Mouse (Mus musculus) left cerebral cortex, adult 2 months (tissue): ENCODE results near the gene Gm10447. TPM values are rescaled to one million over a fixed set of nuclear protein-coding genes. Genes with fewer than 3 reads are reported as not detected.
"Not testable (repeated sequence)": the region's sequence is repeated elsewhere in the genome, so short reads cannot be mapped to it uniquely, and the experiment has no call there.

ENCODE experiments used
- DNase-seq, 2 experiments: peaks; one replicate each; pipeline ENCODE4 v3.0.0; 2021 to 2022; ENCODE audit warnings: low spot score in 2 of 2, mixed read lengths in 1 of 2; ENCODE audit errors: extremely low spot score in 1 of 2
- H3K27ac ChIP-seq: fragments of 200-600 bp; 2 replicates; pipeline ENCODE4 v1.8.1; 2022
- H3K4me3 ChIP-seq: fragments of 200-600 bp; 2 replicates; pipeline ENCODE4 v1.8.1; 2022
- CTCF ChIP-seq: fragments of 200-600 bp; IDR thresholded peaks from 2 replicates; pipeline ENCODE4 v1.8.1; 2022; ENCODE audit warnings: antibody characterized with exemption, mild to moderate bottlenecking, moderate library complexity
- intact Hi-C: fragments of 180-260 bp; cut with DNase I; formaldehyde crosslinking; loops from one replicate; pipeline ENCODE4 v1.15.1; 2025
- total RNA-seq, 2 experiments: library from RNA; stranded (reverse); gene quantifications; 2 replicates each; pipeline ENCODE4 v1.2.3; 2021

Gm10447 gene
- total RNA-seq, 2 experiments from 2014 or later = 0.33 to 0.34 TPM

DNA sequence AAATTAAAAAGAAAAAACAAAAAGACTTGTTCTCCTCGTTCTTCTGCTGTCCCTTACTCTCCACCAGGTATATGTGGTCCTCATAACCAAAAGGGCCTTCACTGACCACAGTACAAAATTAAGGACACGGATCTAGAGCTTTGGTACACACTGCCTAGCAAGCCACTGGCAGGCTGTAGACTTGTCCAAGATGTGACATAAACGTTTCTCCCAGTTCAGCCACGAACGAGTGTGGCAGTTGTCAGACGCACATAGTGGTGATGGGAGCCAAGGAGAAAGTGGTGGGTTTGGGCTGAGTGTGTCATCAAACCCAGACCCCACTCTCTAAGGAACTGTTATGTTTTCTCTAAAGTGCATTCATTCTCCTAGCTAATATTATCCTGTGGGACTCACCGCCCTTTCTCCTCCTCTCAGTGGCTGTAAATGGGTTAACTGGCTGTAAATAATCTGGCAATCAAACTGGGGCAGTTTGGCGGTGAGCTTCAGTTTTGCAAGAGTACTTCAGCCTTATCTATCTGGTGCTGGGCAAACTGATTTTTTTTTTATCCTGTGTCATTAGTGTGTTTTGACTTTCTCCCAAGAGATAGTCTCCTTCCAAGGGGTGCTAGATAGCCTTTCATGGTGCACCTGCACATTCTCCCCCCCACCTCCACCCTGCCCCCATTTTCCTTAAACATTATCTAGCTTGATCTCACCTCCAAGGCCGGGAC is 25.4 kb downstream of the Gm10447 start:
- intact Hi-C loops = loop anchor here (2.0 kb wide), 1 partner anchor 131 kb away; the partner anchor contains the start of gene Hspa4
- no peak for DNase-seq

DNA sequence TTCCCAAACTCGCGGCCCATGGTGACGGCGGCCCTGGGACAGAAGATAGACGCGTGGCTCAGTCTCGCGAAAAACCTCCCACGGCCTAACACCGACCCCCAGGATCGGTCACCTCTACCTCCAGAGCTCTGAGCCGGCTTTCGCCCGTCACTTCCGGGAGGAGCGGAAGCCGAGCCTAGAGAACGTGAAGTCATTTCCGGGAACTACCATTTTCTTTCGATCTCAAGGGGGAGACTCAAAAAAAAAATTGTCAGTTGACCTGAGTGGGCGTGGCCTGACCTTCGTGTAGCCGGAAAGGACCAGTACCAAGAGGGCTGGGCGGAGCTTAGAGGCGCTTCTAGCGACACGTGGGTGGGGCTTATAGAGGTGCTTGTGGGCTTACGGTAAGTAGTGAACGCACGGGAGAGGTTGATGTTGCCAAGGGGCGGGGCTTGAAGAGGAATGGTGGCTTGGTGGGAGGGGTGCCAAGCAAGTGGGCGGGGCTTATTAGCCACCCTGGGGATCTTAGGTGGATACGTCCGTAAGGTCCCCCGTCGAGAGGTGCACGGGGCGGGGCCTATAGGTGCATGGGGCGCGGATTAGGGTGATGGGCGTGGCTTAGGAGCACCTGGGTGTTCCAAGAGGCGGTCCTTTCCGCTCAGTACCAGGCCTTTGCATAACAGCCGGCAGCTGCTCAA is 26.1 kb downstream of the Gm10447 start, which contains the start of the genes Uqcrq and Gdf9:
Gene Uqcrq (minus strand): TSS at position 162 of the 677 bp plus-strand sequence.
Gene Gdf9 (plus strand): TSS at position 354 of the 677 bp plus-strand sequence.
- DNase-seq = peak; percentile 95 to 98
- peak within 1 kb of the TSS; percentile 94 for H3K27ac ChIP-seq
- intact Hi-C loops = loop anchor here (2.0 kb wide), 1 partner anchor 130 kb away; the partner anchor contains the start of gene Hspa4
- TF ChIP-seq CTCF = no peak; the same call in 1 of the 2 replicates
- peak within 1 kb of the TSS; percentile 74 for H3K4me3 ChIP-seq

More for the DNA sequence above, 25.4 kb downstream of the Gm10447 start:
- no peak; the same call in 1 of the 2 replicates for TF ChIP-seq CTCF
- Histone ChIP-seq H3K4me3 (peak overlapping the region; percentile 74), H3K27ac (peak overlapping the region; percentile 94)

DNA sequence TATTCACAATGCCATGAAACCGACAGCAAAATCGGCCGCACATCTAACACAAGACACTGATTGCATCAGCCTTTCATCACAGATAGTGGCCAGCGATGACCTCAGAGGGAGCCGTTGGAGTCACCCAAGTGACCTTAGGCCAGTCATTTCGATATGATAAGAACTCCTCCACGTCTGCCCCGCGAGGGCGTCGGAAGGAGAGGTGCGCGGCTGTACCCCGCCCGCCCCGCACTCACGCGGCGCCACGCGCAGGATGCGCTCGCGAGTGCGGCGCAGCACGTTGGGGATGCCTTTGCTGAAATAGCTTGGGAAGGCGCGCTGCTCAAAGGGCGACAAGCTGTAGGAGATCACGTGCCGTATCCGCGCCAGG is 26.6 kb downstream of the Gm10447 start:
- peak overlapping the region; percentile 94 for H3K27ac ChIP-seq
- no peak for TF ChIP-seq CTCF
- H3K4me3 ChIP-seq = peak overlapping the region; percentile 74
- DNase-seq = no peak
- intact Hi-C loops = loop anchor here (2.0 kb wide), 1 partner anchor 129 kb away; the partner anchor contains the start of gene Hspa4

DNA sequence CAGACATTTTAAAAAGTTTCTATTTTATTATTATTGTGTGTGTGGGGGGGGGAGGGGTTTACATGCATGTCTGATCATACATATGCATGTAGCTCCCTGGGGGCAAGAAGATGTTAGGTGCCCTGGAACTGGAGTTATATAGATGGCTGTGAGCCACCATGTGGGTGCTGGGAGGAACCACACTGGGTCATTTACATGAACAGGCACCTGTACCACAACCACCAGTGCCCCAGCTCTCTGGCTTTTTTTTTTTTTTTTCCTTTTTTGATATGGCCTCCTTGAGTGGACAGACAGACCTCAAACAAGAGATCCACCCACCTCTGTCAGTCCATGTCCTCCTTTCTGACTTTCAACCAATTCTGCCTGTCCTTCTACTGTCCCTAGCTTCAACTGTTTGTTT is 27.7 kb downstream of the Gm10447 start:
- peak overlapping the region; percentile 74 for H3K4me3 ChIP-seq
- H3K27ac ChIP-seq = no peak overlapping the region
- DNase-seq = no peak
- intact Hi-C loops = no loop called here
- no peak for TF ChIP-seq CTCF

- no peak overlapping the region for H3K27ac ChIP-seq
- no peak overlapping the region for H3K4me3 ChIP-seq
- intact Hi-C loops = no loop called here
- no peak for DNase-seq
- no peak for TF ChIP-seq CTCF
These were observed 28.2 kb downstream of the Gm10447 start for GRCm38 (mm10) chr11:53428716-53429057.

- intact Hi-C loops = no loop called here
- DNase-seq = no peak
- Histone ChIP-seq H3K27ac (no peak overlapping the region), H3K4me3 (no peak overlapping the region)
- TF ChIP-seq CTCF = no peak
These were observed 28.8 kb downstream of the Gm10447 start for GRCm38 (mm10) chr11:53427993-53428715.

DNA sequence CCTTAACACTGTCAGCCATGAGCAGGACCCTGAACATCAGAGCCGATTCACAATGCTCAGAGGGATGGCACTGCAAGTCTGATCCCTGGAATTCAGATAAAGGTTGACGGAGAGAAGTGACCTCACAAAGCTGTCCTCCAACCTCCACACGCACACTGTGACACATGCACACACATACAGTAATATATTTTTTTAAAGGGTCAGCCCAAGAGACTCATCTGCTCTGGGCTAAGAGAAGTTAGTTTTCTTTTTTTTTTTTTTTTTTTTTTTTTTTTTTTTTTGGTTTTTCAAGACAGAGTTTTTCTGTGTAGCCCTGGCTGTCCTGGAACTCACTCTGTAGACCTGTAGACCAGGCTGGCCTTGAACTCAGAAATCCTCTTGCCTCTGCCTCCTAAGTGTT is 30.0 kb downstream of the Gm10447 start:
- H3K27ac ChIP-seq, H3K4me3 ChIP-seq, intact Hi-C loops, DNase-seq: not testable (repeated sequence)

DNA sequence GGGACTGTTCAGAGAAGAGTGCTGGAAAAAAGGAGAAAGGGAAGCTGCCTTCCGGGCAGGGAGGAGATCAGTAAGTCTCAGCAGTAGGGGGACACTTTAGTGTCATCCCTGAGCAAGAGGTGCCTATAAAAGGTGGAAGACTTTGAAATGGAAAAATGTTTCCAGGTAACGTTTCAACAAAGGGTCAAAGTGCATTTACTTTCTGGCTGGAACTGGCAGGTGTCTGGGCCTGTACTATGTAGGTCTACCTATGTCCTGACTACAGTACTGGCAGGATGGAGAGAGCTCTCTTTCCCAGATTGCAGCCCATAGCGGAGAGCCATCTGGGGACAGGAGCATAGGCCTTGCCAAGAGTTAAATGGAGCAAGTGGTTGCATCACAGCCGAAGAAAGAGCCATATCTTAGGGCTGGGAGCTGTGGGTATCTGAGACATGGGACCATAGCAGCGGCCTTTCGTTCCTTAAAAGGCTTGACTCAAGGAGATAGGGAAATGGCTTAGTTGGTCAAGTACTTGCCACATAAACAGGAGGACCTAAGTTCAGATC is 31.1 kb downstream of the Gm10447 start:
- intact Hi-C loops = no loop called here
- no peak for DNase-seq
- no peak for TF ChIP-seq CTCF
- peak overlapping the region; percentile 69 for H3K27ac ChIP-seq
- no peak overlapping the region for H3K4me3 ChIP-seq

DNA sequence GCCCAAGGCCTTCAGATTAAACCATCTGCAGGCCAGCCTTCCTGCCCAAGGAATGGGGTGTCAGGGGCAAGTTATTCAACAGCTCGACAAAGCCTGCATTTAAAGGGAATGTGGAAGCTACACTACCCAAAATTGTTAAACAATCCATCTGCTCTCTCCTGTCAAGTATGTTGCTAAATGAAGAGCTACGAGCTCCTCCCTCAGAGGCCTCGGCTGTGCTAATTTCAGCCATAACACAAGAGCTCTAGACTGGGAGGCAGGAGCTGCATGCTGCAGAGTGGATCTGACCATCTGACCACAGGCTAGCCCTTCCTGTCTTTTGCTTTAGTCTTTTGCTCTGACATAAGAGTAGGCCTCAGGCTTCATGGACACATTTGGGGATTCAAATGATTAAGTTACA is 31.7 kb downstream of the Gm10447 start:
- intact Hi-C loops = no loop called here
- H3K27ac ChIP-seq = peak overlapping the region; percentile 69
- DNase-seq = no peak
- H3K4me3 ChIP-seq = no peak overlapping the region
- no peak for TF ChIP-seq CTCF

- DNase-seq = no peak
- no peak overlapping the region for H3K4me3 ChIP-seq
- intact Hi-C loops = no loop called here
- H3K27ac ChIP-seq = peak overlapping the region; percentile 69
- no peak for TF ChIP-seq CTCF
These were observed 32.1 kb downstream of the Gm10447 start for GRCm38 (mm10) chr11:53424826-53425225.

- intact Hi-C loops = no loop called here
- no peak for DNase-seq
- H3K27ac ChIP-seq = no peak within 1 kb of the TSS
- no peak for TF ChIP-seq CTCF
- no peak within 1 kb of the TSS for H3K4me3 ChIP-seq
These were observed 33.9 kb downstream of the Gm10447 start, which contains the start of gene Leap2 for GRCm38 (mm10) chr11:53423036-53423435. TSS of gene Leap2 (minus strand) at chr11:53423170.
